Mouse (Mus musculus) heart, adult 2 months (tissue): ENCODE data around the gene Cdkl4.

Source experiments
- CTCF ChIP-seq: fragments of 200-600 bp; IDR thresholded peaks from 2 replicates; pipeline ENCODE4 v1.8.1; 2022; ENCODE audit warnings: antibody characterized with exemption, mild to moderate bottlenecking, moderate library complexity
- POLR2A ChIP-seq: fragments of 200-500 bp; IDR thresholded peaks from 2 replicates; pipeline ENCODE4 v1.6.1; 2011; ENCODE audit warnings: mild to moderate bottlenecking, low read depth, low read length, control low read depth; ENCODE audit not compliant: insufficient read depth

- TF ChIP-seq CTCF (no peak), POLR2A (no peak)
Measured at GRCm38 (mm10) chr17:80624979-80625378, 47.4 kb upstream of the Cdkl4 start.
